Mouse (Mus musculus): ENCODE data around the gene Pdgfa. TPM values are rescaled to one million over a fixed set of nuclear protein-coding genes. Genes with fewer than 3 reads are reported as not detected.

Gene Pdgfa
- polyA plus RNA-seq, 1 experiment from 2014 or later = 4.9 TPM

Other genes starting within 250 kb of the Pdgfa start
- gene Fam20c, start 242.9 kb downstream of the Pdgfa start, polyA plus RNA-seq (2016; fragmentation: Nextera tagmentation; extraction: Ambion mirVana) = 26.6 and 31.9 TPM in 2 replicates
- gene Gm5294, start 177.3 kb downstream of the Pdgfa start, polyA plus RNA-seq (2016; fragmentation: Nextera tagmentation; extraction: Ambion mirVana) = not detected in 2 replicates
- gene Prkar1b, start 152.6 kb upstream of the Pdgfa start, polyA plus RNA-seq (2016; fragmentation: Nextera tagmentation; extraction: Ambion mirVana) = 45.5 and 50.4 TPM in 2 replicates
- gene Dnaaf5, start 152.9 kb upstream of the Pdgfa start, polyA plus RNA-seq (2016; fragmentation: Nextera tagmentation; extraction: Ambion mirVana) = 6.7 and 6.9 TPM in 2 replicates
- 48.1 and 53.1 TPM in 2 replicates for gene Sun1, start 203.3 kb upstream of the Pdgfa start, polyA plus RNA-seq (2016; fragmentation: Nextera tagmentation; extraction: Ambion mirVana)